Comparison of ENCODE assay signal across 13 mouse cellular contexts in the genomic region with DNA sequence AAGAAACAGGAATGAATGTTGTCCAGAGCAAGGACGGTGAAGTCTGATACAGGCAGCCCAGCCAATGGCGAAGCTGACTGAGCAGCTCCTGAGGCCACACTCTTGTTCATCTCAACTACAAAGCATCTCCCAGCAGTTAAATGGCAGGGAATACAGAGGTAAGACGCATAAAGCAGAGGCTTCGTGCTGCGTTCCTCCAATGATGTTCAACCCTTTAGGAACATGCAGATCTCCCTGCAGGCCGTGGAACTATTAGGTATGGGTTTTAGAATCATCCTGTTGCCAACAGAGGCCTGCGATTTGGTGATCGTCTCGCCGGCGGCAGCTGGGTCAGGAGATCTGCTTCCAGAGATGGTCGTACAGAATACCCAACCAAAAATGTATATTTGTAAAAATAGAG. TPM values are rescaled to one million over a fixed set of nuclear protein-coding genes. Genes with fewer than 3 reads are reported as not detected.
DNase-seq lines count a peak whose midpoint lies in the region; ATAC-seq and TF ChIP-seq lines count a peak whose summit lies in the region.
"Had no signal": no experiment of that assay in that cellular context is flagged by ENCODE, and none has a peak within 500 bp of the region (broad histone marks: within the 10 kb centered on the region; RNA-seq: fewer than 3 reads in every experiment).

No protein-coding gene starts in this region.

- TF ChIP-seq CTCF in midbrain, postnatal 0 days (IDR thresholded peaks at IDR 0.05), result no peak
- TF ChIP-seq CTCF in gastrocnemius, adult 2 months (IDR thresholded peaks at IDR 0.05), result no peak

- no peak overlapping the region; the same call in 1 of the 2 replicates for H3K4me3 ChIP-seq in hindbrain, embryonic 10.5 days
- no peak overlapping the region for H3K4me3 ChIP-seq in hindbrain, embryonic 16.5 days (ENCODE audit: low read length)
- no peak overlapping the region for H3K4me3 ChIP-seq in midbrain, embryonic 11.5 days (ENCODE audit: low read depth, low read length)
- no peak overlapping the region for H3K4me3 ChIP-seq in midbrain, postnatal 0 days (ENCODE audit: low read depth, low read length)
- H3K4me3 ChIP-seq in hindbrain, embryonic 13.5 days, result no peak overlapping the region
- no peak overlapping the region for H3K4me3 ChIP-seq in neural tube, embryonic 14.5 days (ENCODE audit: low read depth, low read length)
- H3K4me3 ChIP-seq in gastrocnemius, adult 2 months, result no peak overlapping the region

- no peaks in the 10 kb centered on the region for H3K9me3 ChIP-seq in hindbrain, embryonic 10.5 days
- H3K9me3 ChIP-seq in hindbrain, embryonic 16.5 days (ENCODE audit: control insufficient read depth, low read length), result no peaks in the 10 kb centered on the region
- H3K9me3 ChIP-seq in midbrain, embryonic 11.5 days (ENCODE audit: control insufficient read depth, low read length), result no peaks in the 10 kb centered on the region
- H3K9me3 ChIP-seq in midbrain, postnatal 0 days (ENCODE audit: low read length), result no peaks in the 10 kb centered on the region
- no peaks in the 10 kb centered on the region for H3K9me3 ChIP-seq in hindbrain, embryonic 13.5 days
- H3K9me3 ChIP-seq in neural tube, embryonic 14.5 days (ENCODE audit: control insufficient read depth, low read length), result no peaks in the 10 kb centered on the region

- H3K36me3 ChIP-seq in hindbrain, embryonic 10.5 days, result peaks cover 42% of the 10 kb centered on the region
- H3K36me3 ChIP-seq in hindbrain, embryonic 16.5 days (ENCODE audit: control insufficient read depth, insufficient read depth, low read length), result no peaks in the 10 kb centered on the region; the same call in 1 of the 2 replicates
- H3K36me3 ChIP-seq in midbrain, embryonic 11.5 days (ENCODE audit: control insufficient read depth, insufficient read depth, low read length), result peaks cover 2% of the 10 kb centered on the region; the same call in 1 of the 2 replicates
- H3K36me3 ChIP-seq in midbrain, postnatal 0 days (ENCODE audit: insufficient read depth, low read length), result no peaks in the 10 kb centered on the region
- H3K36me3 ChIP-seq in hindbrain, embryonic 13.5 days, result no peaks in the 10 kb centered on the region
- H3K36me3 ChIP-seq in neural tube, embryonic 14.5 days (ENCODE audit: control insufficient read depth, insufficient read depth, low read length), result no peaks in the 10 kb centered on the region

- WGBS in hindbrain, embryonic 10.5 days, result 63% methylated on average over 12 of the region's 12 CpGs
- WGBS in hindbrain, embryonic 16.5 days, result 44% methylated on average over 12 of the region's 12 CpGs
- WGBS in midbrain, embryonic 11.5 days, result 69% methylated on average over 12 of the region's 12 CpGs
- 56% methylated on average over 12 of the region's 12 CpGs for WGBS in midbrain, postnatal 0 days
- WGBS in hindbrain, embryonic 13.5 days, result 55% methylated on average over 12 of the region's 12 CpGs
- 29% methylated on average over 12 of the region's 12 CpGs for WGBS in neural tube, embryonic 14.5 days

- no peak overlapping the region for H3K9ac ChIP-seq in hindbrain, embryonic 16.5 days (ENCODE audit: low read depth, low read length)
- no peak overlapping the region for H3K9ac ChIP-seq in midbrain, embryonic 11.5 days (ENCODE audit: low read length)
- no peak overlapping the region for H3K9ac ChIP-seq in midbrain, postnatal 0 days (replicated peaks; ENCODE audit: low read length, poor library complexity, severe bottlenecking)
- no peak overlapping the region for H3K9ac ChIP-seq in hindbrain, embryonic 13.5 days
- no peak overlapping the region for H3K9ac ChIP-seq in neural tube, embryonic 14.5 days (replicated peaks; ENCODE audit: low read depth, low read length)
- H3K9ac ChIP-seq: liver, embryonic 14.5 days had no signal

- H3K4me1 ChIP-seq in hindbrain, embryonic 10.5 days (replicated peaks), result peaks cover 51% of the 10 kb centered on the region
- peaks cover 15% of the 10 kb centered on the region for H3K4me1 ChIP-seq in hindbrain, embryonic 16.5 days (ENCODE audit: control insufficient read depth, insufficient read depth, low read depth, low read length)
- peaks cover 21% of the 10 kb centered on the region for H3K4me1 ChIP-seq in midbrain, embryonic 11.5 days (ENCODE audit: control insufficient read depth, insufficient read depth, low read length)
- H3K4me1 ChIP-seq in midbrain, postnatal 0 days (ENCODE audit: insufficient read depth, low read length), result 0 out of 2 replicates have a peak, but pooled peaks cover 4% of the 10 kb centered on the region
- H3K4me1 ChIP-seq in hindbrain, embryonic 13.5 days (replicated peaks), result peaks cover 39% of the 10 kb centered on the region
- H3K4me1 ChIP-seq in neural tube, embryonic 14.5 days (ENCODE audit: control insufficient read depth, insufficient read depth, low read length), result peaks cover 32% of the 10 kb centered on the region

- H3K4me2 ChIP-seq in hindbrain, embryonic 16.5 days (ENCODE audit: low read length), result no peak overlapping the region
- no peak overlapping the region for H3K4me2 ChIP-seq in midbrain, embryonic 11.5 days
- H3K4me2 ChIP-seq in midbrain, postnatal 0 days (ENCODE audit: low read depth, low read length, poor library complexity, severe bottlenecking), result no peak overlapping the region
- no peak overlapping the region for H3K4me2 ChIP-seq in hindbrain, embryonic 13.5 days
- 0 out of 2 replicates have a peak overlapping the region, but pooled peaks have one; percentile 8 for H3K4me2 ChIP-seq in neural tube, embryonic 14.5 days (ENCODE audit: low read depth, low read length)

- no peaks in the 10 kb centered on the region for H3K27me3 ChIP-seq in hindbrain, embryonic 10.5 days (ENCODE audit: insufficient read depth, poor library complexity, severe bottlenecking)
- no peaks in the 10 kb centered on the region for H3K27me3 ChIP-seq in hindbrain, embryonic 16.5 days (replicated peaks; ENCODE audit: control insufficient read depth, insufficient read depth, low read length)
- no peaks in the 10 kb centered on the region for H3K27me3 ChIP-seq in midbrain, embryonic 11.5 days (ENCODE audit: control insufficient read depth, insufficient read depth, low read length)
- no peaks in the 10 kb centered on the region for H3K27me3 ChIP-seq in midbrain, postnatal 0 days (ENCODE audit: insufficient read depth, low read length)
- H3K27me3 ChIP-seq in hindbrain, embryonic 13.5 days, result no peaks in the 10 kb centered on the region
- no peaks in the 10 kb centered on the region for H3K27me3 ChIP-seq in neural tube, embryonic 14.5 days (ENCODE audit: control insufficient read depth, insufficient read depth, low read length)

- no peak for DNase-seq in hindbrain, embryonic 10.5 days (ENCODE audit: low spot score)
- DNase-seq in midbrain, embryonic 11.5 days (ENCODE audit: low spot score, missing footprints), result no peak
- DNase-seq in midbrain, postnatal 0 days (ENCODE audit: low spot score), result no peak
- no peak for DNase-seq in gastrocnemius, adult 2 months
- DNase-seq: kidney, adult 9 months; spleen, adult 18-20 months; thymus, postnatal 25 days had no signal

- peak overlapping the region; percentile 84 for H3K27ac ChIP-seq in hindbrain, embryonic 10.5 days
- H3K27ac ChIP-seq in hindbrain, embryonic 16.5 days (ENCODE audit: low read depth, low read length), result no peak overlapping the region
- H3K27ac ChIP-seq in midbrain, embryonic 11.5 days (ENCODE audit: low read depth, low read length), result peak overlapping the region; percentile 54
- no peak overlapping the region for H3K27ac ChIP-seq in midbrain, postnatal 0 days (ENCODE audit: low read depth, low read length)
- H3K27ac ChIP-seq in hindbrain, embryonic 13.5 days, result peak overlapping the region; percentile 59; the same call in 1 of the 2 replicates
- peak overlapping the region; percentile 78 for H3K27ac ChIP-seq in neural tube, embryonic 14.5 days (ENCODE audit: low read depth, low read length)
- no peak overlapping the region for H3K27ac ChIP-seq in gastrocnemius, adult 2 months
- H3K27ac ChIP-seq: liver, embryonic 14.5 days had no signal

- no peak for ATAC-seq in hindbrain, embryonic 16.5 days
- no peak for ATAC-seq in midbrain, embryonic 11.5 days (ENCODE audit: low FRiP score)
- no peak for ATAC-seq in midbrain, postnatal 0 days (ENCODE audit: low FRiP score)
- no peak for ATAC-seq in hindbrain, embryonic 13.5 days (ENCODE audit: low FRiP score)
- ATAC-seq in neural tube, embryonic 14.5 days (ENCODE audit: low read depth), result no peak
- ATAC-seq in cerebellum, adult (ENCODE audit: insufficient number of reproducible peaks, low FRiP score, low TSS enrichment), result no peak

- intact Hi-C loops in gastrocnemius, adult 2 months (cut with DNase I), result no loop called here

RNA-seq across cellular contexts. Expression of a gene that starts 59.6 kb away (rescaled TPM):
- 30.6 and 49.7 TPM in 2 replicates for polyA plus RNA-seq in hindbrain, embryonic 10.5 days (2016; fragmentation: Nextera tagmentation; extraction: Ambion mirVana)
- 1.6 and 2.1 TPM in 2 replicates for polyA plus RNA-seq in hindbrain, embryonic 16.5 days (2015; fragmentation: Nextera tagmentation; extraction: Ambion mirVana)
- 22.9 and 23.2 TPM in 2 replicates for polyA plus RNA-seq in midbrain, embryonic 11.5 days (2014; fragmentation: Nextera tagmentation; extraction: Ambion mirVana)
- total RNA-seq in midbrain, postnatal 0 days (2014; rRNA removed), result 0.85 and 0.99 TPM in 2 replicates
- 0.30 and 0.32 TPM in 2 replicates for polyA plus RNA-seq in midbrain, postnatal 0 days (2015; fragmentation: Nextera tagmentation; extraction: Ambion mirVana)
- 4.3 and 5.1 TPM in 2 replicates for polyA plus RNA-seq in hindbrain, embryonic 13.5 days (2015; fragmentation: Nextera tagmentation; extraction: Ambion mirVana)
- polyA plus RNA-seq in neural tube, embryonic 14.5 days (2014; fragmentation: Nextera tagmentation; extraction: Ambion mirVana), result 3.4 and 3.7 TPM in 2 replicates
- total RNA-seq in gastrocnemius, adult 2 months (2021), result under 1 TPM in 1 of 2 experiments, not detected in 1; 0.10 TPM
- total RNA-seq: heart, adult 8-10 months had no signal

Comparison
In these comparisons a context has a peak if more than half of its experiments do, and no peak if none do; other contexts are left out.
1. H3K27ac ChIP-seq: peak in hindbrain, embryonic 10.5 days (single experiment), midbrain, embryonic 11.5 days (single experiment), hindbrain, embryonic 13.5 days (single experiment) and neural tube, embryonic 14.5 days (single experiment); none in hindbrain, embryonic 16.5 days (single experiment), midbrain, postnatal 0 days (single experiment) and gastrocnemius, adult 2 months (single experiment).